Mouse (Mus musculus) kidney, postnatal 36 days (tissue): ENCODE data around the gene Relch.
"Not testable (repeated sequence)": the region's sequence is repeated elsewhere in the genome, so short reads cannot be mapped to it uniquely, and the experiment has no call there.

ENCODE experiments used
- DNase-seq, 2 experiments: peaks; one replicate each; pipeline ENCODE4 v3.0.0; 2021 to 2022; ENCODE audit warnings: mixed read lengths in 2 of 2

Gene Relch

GRCm38 (mm10) chr1:105746858-105747596 is 83.4 kb downstream of the Relch start:
- DNase-seq, result no peak

- peak in 1 of 2 experiments; percentile 33 for DNase-seq
Observed at GRCm38 (mm10) chr1:105748091-105748799, 84.6 kb downstream of the Relch start.

DNA sequence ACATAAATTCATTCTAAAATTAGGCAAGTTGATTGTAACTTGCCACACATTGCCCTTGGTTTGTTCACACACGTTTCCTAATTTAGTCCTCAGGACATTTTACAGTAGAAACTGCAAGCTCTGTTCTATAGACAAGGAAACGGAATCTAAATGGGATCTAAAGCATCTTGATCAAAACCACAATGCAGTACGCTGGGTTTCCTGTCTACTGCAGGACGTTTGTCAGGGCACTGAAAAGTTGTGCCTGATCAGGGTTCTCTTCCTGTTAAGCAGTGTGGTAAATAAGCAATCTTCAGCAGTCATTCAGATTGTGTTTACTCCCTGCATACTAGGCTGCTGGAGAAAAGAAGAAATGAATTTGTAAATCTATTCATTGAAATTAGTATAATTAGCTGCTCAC is 88.5 kb downstream of the Relch start:
- no peak for DNase-seq

- DNase-seq, result no peak
Observed at GRCm38 (mm10) chr1:105752944-105753343, 89.3 kb downstream of the Relch start.

DNA sequence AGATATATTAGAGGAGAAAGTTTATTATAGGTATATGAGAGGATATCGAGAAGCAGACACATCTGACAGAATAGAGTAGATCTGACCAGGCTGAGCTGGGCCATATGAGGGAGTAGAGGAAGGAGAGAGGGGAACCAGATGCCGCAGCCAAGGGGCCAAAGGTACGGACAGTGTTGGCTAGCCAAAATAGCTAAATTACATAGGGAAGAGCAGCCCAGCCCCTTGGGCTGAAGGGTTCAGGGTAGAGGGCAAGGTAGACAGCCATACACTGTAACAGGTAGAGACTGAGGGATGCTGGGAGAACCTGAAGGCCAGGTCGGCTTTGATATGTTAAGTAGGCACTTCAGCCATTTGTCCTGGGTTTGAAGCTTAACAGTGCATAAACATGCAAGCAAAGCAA is 95.1 kb downstream of the Relch start:
- DNase-seq, result no peak

DNA sequence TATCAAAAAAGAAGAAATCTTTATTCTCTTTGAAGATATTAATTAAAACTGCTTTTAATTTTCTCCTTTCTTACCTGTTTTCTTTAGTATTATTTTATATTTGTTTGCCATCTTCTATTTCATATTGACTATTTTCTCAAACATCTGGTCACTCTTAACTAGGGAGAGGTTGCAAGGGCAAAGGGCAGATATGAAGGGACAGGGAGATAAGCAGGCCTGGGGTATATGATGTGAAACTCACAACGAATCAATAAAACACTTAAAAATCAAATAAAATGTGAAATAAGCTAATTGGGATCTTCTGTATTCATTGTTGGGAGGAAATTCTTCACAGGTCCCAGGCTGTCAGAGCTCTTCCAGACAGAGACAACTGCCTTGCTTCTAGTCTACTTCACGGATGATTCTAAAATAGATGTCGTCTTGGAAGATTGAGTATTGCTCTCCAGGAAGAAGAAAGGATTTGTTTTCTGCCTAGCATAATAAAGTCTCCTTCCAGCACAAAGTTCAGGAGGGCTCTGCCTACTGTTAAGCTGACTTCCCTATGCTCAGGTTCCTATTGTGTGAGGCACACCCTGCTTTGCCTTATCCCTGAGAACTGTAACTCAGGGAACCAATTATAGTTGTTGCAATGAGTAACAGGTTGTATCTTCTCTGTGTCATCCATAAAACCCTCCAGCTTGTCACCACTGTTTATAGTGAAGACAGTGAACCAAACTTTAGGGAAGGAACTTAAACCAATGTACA is 95.9 kb downstream of the Relch start:
- DNase-seq, result no peak

DNA sequence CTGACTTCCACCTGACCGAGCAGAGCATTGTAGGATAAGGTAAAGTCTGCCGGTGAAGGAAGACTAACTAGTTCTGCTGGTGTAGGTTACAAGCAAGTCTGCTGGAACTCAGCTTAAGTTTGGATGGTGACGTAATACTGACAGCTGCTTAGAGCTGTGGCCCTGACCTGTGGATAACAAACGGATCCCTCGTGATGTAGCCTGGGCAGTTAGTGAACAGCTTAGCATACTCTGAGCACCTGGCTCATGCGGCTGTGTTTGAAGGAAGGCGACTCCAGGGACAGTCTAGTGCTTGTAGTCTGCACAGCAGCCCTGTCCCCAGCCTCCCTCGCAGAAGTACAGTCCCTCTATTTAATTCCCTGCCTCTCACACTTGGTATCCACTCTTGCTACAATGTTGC is 101.9 kb downstream of the Relch start:
- no peak for DNase-seq

GRCm38 (mm10) chr1:105766099-105766498 is 102.4 kb downstream of the Relch start:
- DNase-seq, result not testable (repeated sequence)

DNA sequence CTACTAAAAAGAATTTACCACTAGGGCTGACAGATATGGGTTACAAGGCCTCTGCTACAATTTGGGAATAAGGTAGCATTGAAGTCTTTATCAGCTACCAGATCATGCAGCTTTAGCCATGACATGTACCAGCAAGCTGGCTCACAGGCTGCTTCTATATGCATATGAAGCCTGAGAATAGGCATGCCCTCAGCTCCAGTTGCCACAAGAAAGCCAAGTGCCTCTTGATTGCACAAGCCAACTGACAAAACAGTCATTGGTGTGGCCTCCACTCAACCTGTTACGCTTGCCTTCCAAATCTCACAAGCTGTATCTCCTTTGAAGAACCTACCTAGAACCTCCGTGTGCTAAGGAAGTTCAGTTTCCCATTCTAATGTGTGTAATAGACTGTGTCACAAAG is 104.7 kb downstream of the Relch start:
- DNase-seq, result no peak

GRCm38 (mm10) chr1:105770685-105771084 is 107.0 kb downstream of the Relch start:
- DNase-seq, result no peak

DNA sequence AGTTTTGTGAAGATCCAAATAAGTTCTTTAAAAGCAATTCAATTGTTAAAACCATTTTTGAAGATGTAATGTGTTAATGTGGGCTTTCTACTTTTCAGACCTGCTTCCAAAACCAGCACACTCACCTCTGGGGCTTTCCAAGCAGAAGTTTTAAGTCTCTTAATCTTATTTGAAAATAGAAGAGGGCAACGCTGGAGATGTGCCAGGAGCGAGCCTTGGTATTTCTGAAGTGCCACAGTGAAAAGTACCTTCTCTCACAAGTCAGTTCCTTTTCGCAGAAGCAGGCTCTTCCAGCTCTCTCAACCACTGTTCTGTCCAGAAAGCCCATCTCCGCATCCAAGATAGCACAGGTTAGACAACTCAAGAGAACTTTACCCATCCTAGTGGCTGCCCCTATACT is 112.8 kb downstream of the Relch start:
- DNase-seq, result no peak

GRCm38 (mm10) chr1:105780079-105780456 is 116.4 kb downstream of the Relch start:
- DNase-seq, result no peak

- peak; percentile 61 to 87 for DNase-seq
Observed at GRCm38 (mm10) chr1:105780457-105781364, 117.0 kb downstream of the Relch start, which contains the start of gene Tnfrsf11a. Gene Tnfrsf11a, plus strand, starts transcription at chr1:105780718.

DNA sequence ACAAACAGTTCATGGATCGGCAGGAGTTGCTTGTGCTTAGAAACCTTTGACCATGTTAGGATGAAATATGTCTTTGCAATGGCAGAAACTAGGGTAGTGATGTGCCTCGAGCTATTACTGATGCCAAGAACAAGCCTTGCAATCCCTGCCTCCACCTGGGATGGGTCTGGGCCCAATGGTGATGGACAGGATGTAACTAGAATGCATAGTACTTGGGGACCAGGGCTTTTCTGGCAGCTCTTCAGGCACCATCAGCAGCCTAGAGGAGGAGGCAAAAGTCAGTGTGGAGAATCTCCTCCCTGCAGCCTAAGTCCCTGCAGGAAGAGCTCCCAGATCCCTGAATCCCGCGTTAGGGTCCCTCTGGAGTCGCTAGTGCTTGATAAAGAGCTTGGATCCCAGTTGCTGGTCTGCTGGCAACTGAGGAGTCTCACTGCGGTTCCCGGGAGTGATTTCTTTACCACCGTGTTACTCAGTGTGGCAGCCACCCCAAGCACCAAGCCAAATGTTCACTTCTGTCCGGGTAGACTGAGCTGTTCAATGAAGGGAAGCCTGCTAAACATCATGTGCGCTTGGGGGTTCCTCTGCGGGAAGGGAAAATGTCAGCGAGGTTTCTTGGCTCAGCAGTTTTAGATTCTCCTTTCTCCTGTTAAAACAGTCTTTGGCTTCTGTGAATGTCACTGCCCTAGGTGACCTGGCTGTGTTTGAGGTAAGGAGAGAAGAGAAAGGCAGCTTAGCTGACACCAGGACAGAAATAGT is 117.9 kb downstream of the Relch start:
- peak in 1 of 2 experiments; percentile 31 for DNase-seq

DNA sequence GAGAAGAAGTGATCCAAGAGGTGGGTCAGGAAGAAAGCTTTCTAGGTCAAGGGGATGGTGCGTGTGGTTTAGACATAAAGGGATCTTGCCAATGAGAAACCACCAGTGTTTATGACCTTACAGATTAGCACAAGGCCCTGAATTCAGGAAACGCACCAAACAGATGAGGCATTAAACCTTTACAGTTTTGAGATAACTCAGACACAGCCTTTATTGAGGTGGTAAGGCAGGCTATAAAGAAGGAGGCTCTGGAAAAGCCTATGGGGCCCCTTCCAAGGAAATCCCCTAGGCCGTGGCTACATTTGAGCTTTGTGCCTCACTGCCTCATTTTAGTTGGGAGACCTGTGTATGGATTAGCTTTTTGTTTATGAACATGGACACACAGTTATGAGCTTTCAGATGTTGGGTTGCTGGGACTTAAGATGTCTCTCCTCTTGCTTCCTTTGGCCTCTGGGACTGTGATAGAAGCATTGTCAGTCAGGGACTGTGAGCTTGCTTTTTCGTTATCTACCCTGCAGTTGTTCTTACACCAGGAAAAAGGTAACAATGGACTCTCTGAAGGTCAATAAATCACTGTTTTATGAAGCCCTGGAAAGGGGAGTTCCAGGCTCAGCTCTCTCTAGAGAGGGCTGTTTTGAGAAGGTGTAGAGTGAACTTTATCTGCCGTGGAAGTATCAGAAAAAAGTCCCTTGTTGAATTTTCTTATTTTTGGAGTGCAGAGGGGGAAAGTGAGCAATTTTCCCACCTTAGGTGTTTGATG is 120.8 kb downstream of the Relch start:
- DNase-seq, result no peak

DNA sequence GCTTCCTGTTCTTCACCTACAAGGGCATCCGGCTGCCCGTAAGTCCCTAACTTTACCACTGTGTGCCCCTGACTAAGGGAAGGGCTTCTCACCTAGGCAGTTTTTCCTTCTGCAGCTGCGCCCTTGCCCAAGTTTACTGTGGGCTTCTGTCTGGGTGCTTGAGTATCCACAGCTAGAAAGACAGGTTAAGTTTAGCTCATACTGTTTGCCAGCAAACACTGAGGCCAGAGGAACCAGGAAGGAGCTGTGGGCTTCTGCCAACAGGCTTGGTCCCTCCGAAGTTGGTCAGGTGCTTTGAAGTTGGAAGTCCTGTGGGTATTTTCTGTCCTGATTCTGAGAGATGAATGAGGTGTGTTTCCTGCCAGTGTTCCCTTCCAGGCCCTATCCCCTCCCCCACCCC is 121.5 kb downstream of the Relch start:
- peak; percentile 34 to 45 for DNase-seq

DNA sequence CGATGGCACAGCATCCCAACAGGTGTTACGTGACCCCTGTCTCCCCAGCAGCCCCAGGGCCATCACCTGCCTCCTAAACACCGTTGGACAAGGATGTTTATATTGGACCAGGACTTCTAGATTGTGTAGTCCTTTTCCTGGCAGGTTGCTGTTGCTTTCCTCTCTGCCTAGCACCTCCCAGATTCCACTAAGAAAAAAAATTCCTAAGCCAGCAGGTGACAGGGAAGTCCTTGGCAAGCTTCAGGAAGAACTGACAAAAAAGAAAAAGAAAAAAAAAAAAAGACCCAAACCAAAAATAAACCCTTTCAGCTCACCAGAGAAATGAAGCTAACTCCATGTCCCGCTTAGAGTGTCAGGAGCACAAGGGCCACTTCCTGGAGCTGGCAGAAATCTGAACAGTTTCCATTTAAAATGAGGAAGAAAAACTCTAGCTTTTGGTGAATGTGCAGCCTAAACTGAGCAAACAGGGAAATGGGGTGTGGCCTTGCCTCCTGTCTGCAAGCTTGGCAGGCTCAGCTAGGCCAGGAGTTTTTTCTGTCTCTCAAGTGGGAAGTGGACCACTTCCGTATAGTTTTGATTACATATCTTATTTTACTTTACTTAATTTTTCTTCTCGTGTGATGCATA is 123.2 kb downstream of the Relch start:
- peak; percentile 25 to 59 for DNase-seq

DNA sequence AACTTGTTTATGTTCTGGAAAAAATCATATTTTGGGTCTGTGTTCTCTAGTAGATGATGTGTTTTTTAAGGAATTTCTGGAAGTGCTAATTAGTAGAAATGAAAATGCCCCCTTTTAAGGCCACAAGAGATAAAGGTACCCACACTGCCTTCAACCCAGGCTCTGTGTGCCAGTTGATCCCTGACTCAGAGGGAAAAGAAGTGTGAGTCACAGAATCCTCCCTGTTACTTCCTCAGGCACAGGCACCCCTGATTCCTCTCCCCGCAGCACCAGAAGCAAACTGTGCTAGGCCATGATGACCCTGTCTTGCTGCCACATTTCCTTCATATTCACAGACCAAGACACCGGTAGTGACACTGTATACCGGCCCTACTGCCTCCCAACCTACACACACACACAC is 126.4 kb downstream of the Relch start:
- DNase-seq, result no peak

- peak in 1 of 2 experiments; percentile 29 for DNase-seq
Observed at GRCm38 (mm10) chr1:105794670-105795069, 131.0 kb downstream of the Relch start.

- no peak for DNase-seq
Observed at GRCm38 (mm10) chr1:105795705-105796104, 132.0 kb downstream of the Relch start.
